Mouse (Mus musculus): ENCODE data around the gene Banf2. TPM values are rescaled to one million over a fixed set of nuclear protein-coding genes. Genes with fewer than 3 reads are reported as not detected.
A peak's percentile ranks its signal among the peaks of the same experiment; 100 is the strongest.

The Banf2 gene
- polyA plus RNA-seq (2015; fragmentation: Nextera tagmentation; extraction: Ambion mirVana), result not detected in 2 replicates

GRCm38 (mm10) chr2:144032664-144033063 is at the start of gene Banf2:
TSS of gene Banf2 (plus strand) at chr2:144033059.
- Histone ChIP-seq H3K9ac (ENCODE audit: low read depth, low read length) (no peak within 1 kb of the TSS), H3K27ac (ENCODE audit: low read depth, low read length) (no peak within 1 kb of the TSS), H3K4me3 (ENCODE audit: low read depth, low read length) (no peak within 1 kb of the TSS), H3K4me1 (replicated peaks; ENCODE audit: control insufficient read depth, insufficient read depth, low read length) (no peaks in the 10 kb centered on the region), H3K36me3 (ENCODE audit: control insufficient read depth, insufficient read depth) (no peaks in the 10 kb centered on the region), H3K4me2 (replicated peaks; ENCODE audit: low read depth) (no peak within 1 kb of the TSS), H3K27me3 (replicated peaks; ENCODE audit: control insufficient read depth, insufficient read depth, low read length) (no peaks in the 10 kb centered on the region), H3K9me3 (ENCODE audit: control insufficient read depth) (no peaks in the 10 kb centered on the region)
- 91% methylated on average over 2 of the region's 2 CpGs for WGBS
- no peak for ATAC-seq
- TF ChIP-seq CTCF (IDR thresholded peaks at IDR 0.05; ENCODE audit: low read depth), result no peak

GRCm38 (mm10) chr2:143983482-143983881 is 49.4 kb upstream of the Banf2 start:
- TF ChIP-seq CTCF (IDR thresholded peaks at IDR 0.05; ENCODE audit: low read depth), result peak; percentile 29
- Histone ChIP-seq H3K36me3 (ENCODE audit: control insufficient read depth, insufficient read depth) (peaks cover 52% of the 10 kb centered on the region), H3K9me3 (ENCODE audit: control insufficient read depth) (no peaks in the 10 kb centered on the region), H3K4me3 (ENCODE audit: low read depth, low read length) (no peak overlapping the region), H3K4me1 (replicated peaks; ENCODE audit: control insufficient read depth, insufficient read depth, low read length) (no peaks in the 10 kb centered on the region), H3K27me3 (replicated peaks; ENCODE audit: control insufficient read depth, insufficient read depth, low read length) (no peaks in the 10 kb centered on the region), H3K27ac (ENCODE audit: low read depth, low read length) (no peak overlapping the region), H3K4me2 (replicated peaks; ENCODE audit: low read depth) (no peak overlapping the region), H3K9ac (ENCODE audit: low read depth, low read length) (no peak overlapping the region)
- ATAC-seq, result no peak
- WGBS, result 57% methylated on average over 2 of the region's 2 CpGs

- Histone ChIP-seq H3K27ac (ENCODE audit: low read depth, low read length) (no peak overlapping the region), H3K36me3 (ENCODE audit: control insufficient read depth, insufficient read depth) (peaks cover 44% of the 10 kb centered on the region), H3K4me3 (ENCODE audit: low read depth, low read length) (no peak overlapping the region), H3K27me3 (replicated peaks; ENCODE audit: control insufficient read depth, insufficient read depth, low read length) (no peaks in the 10 kb centered on the region), H3K4me2 (replicated peaks; ENCODE audit: low read depth) (no peak overlapping the region), H3K9ac (ENCODE audit: low read depth, low read length) (no peak overlapping the region), H3K4me1 (replicated peaks; ENCODE audit: control insufficient read depth, insufficient read depth, low read length) (peaks cover 12% of the 10 kb centered on the region), H3K9me3 (ENCODE audit: control insufficient read depth) (no peaks in the 10 kb centered on the region)
- no peak for ATAC-seq
- no peak for TF ChIP-seq CTCF (IDR thresholded peaks at IDR 0.05; ENCODE audit: low read depth)
- 58% methylated on average over 2 of the region's 2 CpGs for WGBS
These were observed 45.4 kb upstream of the Banf2 start for GRCm38 (mm10) chr2:143987485-143987884.

- no peaks in the 10 kb centered on the region for H3K9me3 ChIP-seq (ENCODE audit: control insufficient read depth)
- H3K27ac ChIP-seq (ENCODE audit: low read depth, low read length), result no peak overlapping the region
- no peaks in the 10 kb centered on the region for H3K27me3 ChIP-seq (replicated peaks; ENCODE audit: control insufficient read depth, insufficient read depth, low read length)
- TF ChIP-seq CTCF (IDR thresholded peaks at IDR 0.05; ENCODE audit: low read depth), result no peak
- no peak for ATAC-seq
- no peak overlapping the region for H3K4me3 ChIP-seq (ENCODE audit: low read depth, low read length)
- H3K4me2 ChIP-seq (replicated peaks; ENCODE audit: low read depth), result no peak overlapping the region
- WGBS, result 85% methylated on average over 3 of the region's 3 CpGs
- H3K36me3 ChIP-seq (ENCODE audit: control insufficient read depth, insufficient read depth), result peaks cover 44% of the 10 kb centered on the region
- H3K9ac ChIP-seq (ENCODE audit: low read depth, low read length), result no peak overlapping the region
- peaks cover 12% of the 10 kb centered on the region for H3K4me1 ChIP-seq (replicated peaks; ENCODE audit: control insufficient read depth, insufficient read depth, low read length)
These were observed 44.8 kb upstream of the Banf2 start for GRCm38 (mm10) chr2:143988016-143988415.

GRCm38 (mm10) chr2:143990997-143991396 is 41.9 kb upstream of the Banf2 start:
- Histone ChIP-seq H3K4me2 (replicated peaks; ENCODE audit: low read depth) (no peak overlapping the region), H3K9me3 (ENCODE audit: control insufficient read depth) (no peaks in the 10 kb centered on the region), H3K4me1 (replicated peaks; ENCODE audit: control insufficient read depth, insufficient read depth, low read length) (peaks cover 12% of the 10 kb centered on the region), H3K4me3 (ENCODE audit: low read depth, low read length) (no peak overlapping the region), H3K36me3 (ENCODE audit: control insufficient read depth, insufficient read depth) (peaks cover 22% of the 10 kb centered on the region), H3K9ac (ENCODE audit: low read depth, low read length) (no peak overlapping the region), H3K27me3 (replicated peaks; ENCODE audit: control insufficient read depth, insufficient read depth, low read length) (no peaks in the 10 kb centered on the region), H3K27ac (ENCODE audit: low read depth, low read length) (no peak overlapping the region; the same call in 1 of the 2 replicates)
- TF ChIP-seq CTCF (IDR thresholded peaks at IDR 0.05; ENCODE audit: low read depth), result no peak
- 19% methylated on average over 1 of the region's 1 CpGs for WGBS
- ATAC-seq, result peak; percentile 24; the same call in 1 of the 2 replicates

GRCm38 (mm10) chr2:143991964-143992672 is 40.7 kb upstream of the Banf2 start:
- no peaks in the 10 kb centered on the region for H3K9me3 ChIP-seq (ENCODE audit: control insufficient read depth)
- H3K4me3 ChIP-seq (ENCODE audit: low read depth, low read length), result no peak overlapping the region
- TF ChIP-seq CTCF (IDR thresholded peaks at IDR 0.05; ENCODE audit: low read depth), result no peak
- ATAC-seq, result no peak
- 75% methylated on average over 7 of the region's 7 CpGs for WGBS
- no peaks in the 10 kb centered on the region for H3K27me3 ChIP-seq (replicated peaks; ENCODE audit: control insufficient read depth, insufficient read depth, low read length)
- no peak overlapping the region for H3K9ac ChIP-seq (ENCODE audit: low read depth, low read length)
- H3K4me1 ChIP-seq (replicated peaks; ENCODE audit: control insufficient read depth, insufficient read depth, low read length), result peaks cover 12% of the 10 kb centered on the region
- H3K36me3 ChIP-seq (ENCODE audit: control insufficient read depth, insufficient read depth), result peaks cover 13% of the 10 kb centered on the region; the same call in 1 of the 2 replicates
- no peak overlapping the region for H3K4me2 ChIP-seq (replicated peaks; ENCODE audit: low read depth)
- H3K27ac ChIP-seq (ENCODE audit: low read depth, low read length), result no peak overlapping the region

Measured in intestine, postnatal 0 days (tissue).